Mouse (Mus musculus) heart, adult 2 months (tissue): ENCODE measurements around the gene Agl. TPM values are rescaled to one million over a fixed set of nuclear protein-coding genes. Genes with fewer than 3 reads are reported as not detected.

ENCODE experiments used
- DNase-seq, 2 experiments: peaks; one replicate each; pipeline ENCODE4 v3.0.0; 2021
- H3K27ac ChIP-seq: fragments of 200-600 bp; 2 replicates; pipeline ENCODE4 v1.8.1; 2022
- H3K27me3 ChIP-seq: fragments of 200-500 bp; 2 replicates; pipeline ENCODE4 v1.6.1; 2012; ENCODE audit warnings: mild to moderate bottlenecking, low read length, inconsistent platforms, mixed read lengths; ENCODE audit not compliant: control insufficient read depth, insufficient read depth
- H3K36me3 ChIP-seq: fragments of 200-500 bp; 2 replicates; pipeline ENCODE4 v1.6.1; 2012; ENCODE audit warnings: low read length, inconsistent platforms; ENCODE audit not compliant: control insufficient read depth, insufficient read depth
- H3K4me1 ChIP-seq: fragments of 200-500 bp; 2 replicates; pipeline ENCODE4 v1.6.1; 2011; ENCODE audit warnings: low read length; ENCODE audit not compliant: control insufficient read depth, insufficient read depth
- H3K4me3 ChIP-seq: fragments of 200-600 bp; 2 replicates; pipeline ENCODE4 v1.8.1; 2022
- H3K79me2 ChIP-seq: fragments of 200-500 bp; replicated peaks from 2 replicates; pipeline ENCODE4 v1.6.1; 2012; ENCODE audit warnings: mild to moderate bottlenecking, inconsistent platforms, low read length, moderate library complexity, mixed read lengths; ENCODE audit not compliant: control insufficient read depth, insufficient read depth
- H3K9ac ChIP-seq: fragments of 200-500 bp; 2 replicates; pipeline ENCODE4 v1.6.1; 2012; ENCODE audit warnings: low read depth, mild to moderate bottlenecking, control low read depth, inconsistent platforms, low read length, mixed read lengths
- CTCF ChIP-seq: fragments of 200-600 bp; IDR thresholded peaks from 2 replicates; pipeline ENCODE4 v1.8.1; 2022; ENCODE audit warnings: antibody characterized with exemption, mild to moderate bottlenecking, moderate library complexity
- EP300 ChIP-seq: fragments of 200-500 bp; IDR thresholded peaks from 2 replicates; pipeline ENCODE4 v1.6.1; 2011; ENCODE audit warnings: low read depth, low read length, control low read depth; ENCODE audit not compliant: insufficient read depth
- POLR2A ChIP-seq: fragments of 200-500 bp; IDR thresholded peaks from 2 replicates; pipeline ENCODE4 v1.6.1; 2011; ENCODE audit warnings: mild to moderate bottlenecking, low read depth, low read length, control low read depth; ENCODE audit not compliant: insufficient read depth
- WGBS: fragments of 180-500 bp; shearing (Covaris S2); methylation state at CpG from one replicate; pipeline ENCODE4 v1.1.7; 2018; 5-methylcytosine and 5-hydroxymethylcytosine counted together
- intact Hi-C: fragments of 180-260 bp; cut with DNase I; formaldehyde crosslinking; loops from one replicate; pipeline ENCODE4 v1.15.1; 2025
- polyA plus RNA-seq: library from polyadenylated mRNA; depleted of rRNA; stranded (reverse); fragments of >200 nt; gene quantifications from 2 replicates; pipeline ENCODE4 v1.2.3, GENCODE M21; 2012
- total RNA-seq, 2 experiments: library from RNA; stranded (reverse); gene quantifications; 2 replicates each; pipeline ENCODE4 v1.2.3; 2021

Agl gene
- total and polyA plus RNA-seq, 3 experiments = 41.1 to 200 (median 173) TPM

GRCm38 (mm10) chr3:116846084-116846483, 38.1 kb upstream of the Agl start:
- intact Hi-C loops = no loop called here
- no peak overlapping the region for H3K9ac ChIP-seq
- H3K27ac ChIP-seq = no peak overlapping the region
- H3K36me3 ChIP-seq = no peaks in the 10 kb centered on the region
- no peak overlapping the region for H3K4me3 ChIP-seq
- no peaks in the 10 kb centered on the region for H3K27me3 ChIP-seq
- no peak for DNase-seq
- 24% methylated on average over 4 of the region's 4 CpGs for WGBS
- no peaks in the 10 kb centered on the region for H3K4me1 ChIP-seq
- no peaks in the 10 kb centered on the region for H3K79me2 ChIP-seq
- TF ChIP-seq POLR2A = no peak
- no peak for TF ChIP-seq EP300
- TF ChIP-seq CTCF = no peak

GRCm38 (mm10) chr3:116844880-116845579, 37.1 kb upstream of the Agl start:
- Histone ChIP-seq H3K4me1 (no peaks in the 10 kb centered on the region), H3K27ac (no peak overlapping the region), H3K79me2 (no peaks in the 10 kb centered on the region), H3K36me3 (no peaks in the 10 kb centered on the region), H3K27me3 (no peaks in the 10 kb centered on the region), H3K4me3 (no peak overlapping the region), H3K9ac (no peak overlapping the region)
- intact Hi-C loops = no loop called here
- TF ChIP-seq CTCF = no peak
- TF ChIP-seq POLR2A = no peak
- TF ChIP-seq EP300 = no peak
- WGBS = 74% methylated on average over 10 of the region's 10 CpGs
- DNase-seq = no peak

GRCm38 (mm10) chr3:116841311-116841710, 33.3 kb upstream of the Agl start:
- Histone ChIP-seq H3K4me3 (no peak overlapping the region), H3K36me3 (no peaks in the 10 kb centered on the region), H3K4me1 (no peaks in the 10 kb centered on the region), H3K9ac (no peak overlapping the region), H3K79me2 (no peaks in the 10 kb centered on the region), H3K27me3 (no peaks in the 10 kb centered on the region), H3K27ac (no peak overlapping the region)
- intact Hi-C loops = no loop called here
- 89% methylated on average over 2 of the region's 2 CpGs for WGBS
- TF ChIP-seq POLR2A = no peak
- TF ChIP-seq EP300 = no peak
- no peak for TF ChIP-seq CTCF
- no peak for DNase-seq

- WGBS = 77% methylated on average over 23 of the region's 23 CpGs
- no peak overlapping the region for H3K9ac ChIP-seq
- no peaks in the 10 kb centered on the region for H3K27me3 ChIP-seq
- intact Hi-C loops = loop anchor here (2.0 to 10.0 kb wide), 5 partner anchors 30 to 505 kb away; partner anchors contain the start of genes Rtca and Sass6
- no peaks in the 10 kb centered on the region; the same call in 1 of the 2 replicates for H3K36me3 ChIP-seq
- no peaks in the 10 kb centered on the region for H3K79me2 ChIP-seq
- no peak overlapping the region for H3K4me3 ChIP-seq
- no peak for DNase-seq
- H3K4me1 ChIP-seq = peaks cover 1% of the 10 kb centered on the region; the same call in 1 of the 2 replicates
- H3K27ac ChIP-seq = no peak overlapping the region
- TF ChIP-seq POLR2A (no peak), EP300 (no peak), CTCF (no peak)
These were observed 28.9 kb upstream of the Agl start for GRCm38 (mm10) chr3:116836681-116837475.

GRCm38 (mm10) chr3:116835770-116836680, 28.1 kb upstream of the Agl start:
- no peaks in the 10 kb centered on the region for H3K79me2 ChIP-seq
- no peak overlapping the region for H3K9ac ChIP-seq
- H3K4me1 ChIP-seq = peaks cover 1% of the 10 kb centered on the region; the same call in 1 of the 2 replicates
- TF ChIP-seq EP300 (peak; percentile 96), POLR2A (no peak), CTCF (peak; percentile 76)
- intact Hi-C loops = loop anchor here (2.0 to 10.0 kb wide), 5 partner anchors 29 to 504 kb away; partner anchors contain the start of genes Rtca and Sass6
- H3K27ac ChIP-seq = peak overlapping the region; percentile 71
- H3K4me3 ChIP-seq = peak overlapping the region; percentile 40
- no peaks in the 10 kb centered on the region; the same call in 1 of the 2 replicates for H3K36me3 ChIP-seq
- H3K27me3 ChIP-seq = no peaks in the 10 kb centered on the region
- WGBS = 19% methylated on average over 21 of the region's 21 CpGs
- DNase-seq = peak; percentile 84 to 85
